Mouse (Mus musculus) limb, embryonic 14.5 days (tissue): ENCODE measurements around the gene Fam120a. TPM values are rescaled to one million over a fixed set of nuclear protein-coding genes. Genes with fewer than 3 reads are reported as not detected.

Source experiments
- ATAC-seq: fragments of 200-750 bp; cut with Nextera tagmentation; 2 replicates; pipeline ENCODE4 v1.8.0; 2017; ENCODE audit warnings: low read depth, moderate number of reproducible peaks, moderate TSS enrichment; ENCODE audit not compliant: low FRiP score
- DNase-seq: peaks from one replicate; pipeline ENCODE4 v3.0.0-alpha.2; 2015; ENCODE audit warnings: low spot score
- H3K27ac ChIP-seq: fragments of 300-500 bp; sonication (generic); replicated peaks from 2 replicates; pipeline ENCODE4 v1.5.1; 2014; ENCODE audit warnings: low read depth, mild to moderate bottlenecking, low read length, moderate library complexity, mixed read lengths
- H3K27me3 ChIP-seq: fragments of 300-500 bp; sonication (generic); 2 replicates; pipeline ENCODE4 v1.6.1; 2014; ENCODE audit warnings: low read length, mixed read lengths; ENCODE audit not compliant: control insufficient read depth, insufficient read depth
- H3K36me3 ChIP-seq: fragments of 300-500 bp; sonication (generic); 2 replicates; pipeline ENCODE4 v1.6.1; 2014; ENCODE audit warnings: mild to moderate bottlenecking, low read length, moderate library complexity, mixed read lengths; ENCODE audit not compliant: control insufficient read depth, insufficient read depth
- H3K4me1 ChIP-seq: fragments of 300-500 bp; sonication (generic); 2 replicates; pipeline ENCODE4 v1.6.1; 2014; ENCODE audit warnings: antibody characterized with exemption, low read length, mixed read lengths; ENCODE audit not compliant: control insufficient read depth, insufficient read depth
- H3K4me2 ChIP-seq: fragments of 300-500 bp; sonication (generic); replicated peaks from 2 replicates; pipeline ENCODE4 v1.6.1; 2014; ENCODE audit warnings: low read depth, mild to moderate bottlenecking, low read length, moderate library complexity; ENCODE audit not compliant: severe bottlenecking
- H3K4me3 ChIP-seq: fragments of 300-500 bp; sonication (generic); replicated peaks from 2 replicates; pipeline ENCODE4 v1.5.1; 2014; ENCODE audit warnings: low read length
- H3K9ac ChIP-seq: fragments of 300-500 bp; sonication (generic); 2 replicates; pipeline ENCODE4 v1.6.1; 2014; ENCODE audit warnings: mild to moderate bottlenecking, low read depth, low read length, moderate library complexity; ENCODE audit not compliant: severe bottlenecking
- H3K9me3 ChIP-seq: fragments of 300-500 bp; sonication (generic); 2 replicates; pipeline ENCODE4 v1.6.1; 2016; ENCODE audit warnings: low read length; ENCODE audit not compliant: control insufficient read depth
- POLR2A ChIP-seq: fragments of 200-500 bp; IDR thresholded peaks from 2 replicates; pipeline ENCODE4 v1.8.0; 2012; ENCODE audit warnings: inconsistent platforms, mild to moderate bottlenecking, moderate library complexity, borderline replicate concordance; ENCODE audit not compliant: insufficient read depth, insufficient read length; ENCODE audit errors: extremely low read depth
- WGBS: fragments of 180-500 bp; shearing (Covaris S2); extraction: QIAGEN DNeasy Blood & Tissue Kit; methylation state at CpG from one replicate; pipeline ENCODE4 v1.1.7; 2014; 5-methylcytosine and 5-hydroxymethylcytosine counted together
- polyA plus RNA-seq, 2 experiments: library from polyadenylated mRNA; depleted of rRNA in 1 of 2; stranded (reverse) in 1 of 2; unstranded in 1 of 2; fragments of >200 nt; fragmentation: Nextera tagmentation in 1 of 2; extraction: Ambion mirVana in 1 of 2; gene quantifications; 2 replicates each; pipeline versions ENCODE4 v1.2.1 to v1.2.3; 2012 to 2014

The Fam120a gene
- polyA plus RNA-seq (2012; rRNA removed), result 104 and 111 TPM in 2 replicates
- polyA plus RNA-seq (2014; fragmentation: Nextera tagmentation; extraction: Ambion mirVana), result 37.1 and 37.6 TPM in 2 replicates

DNA sequence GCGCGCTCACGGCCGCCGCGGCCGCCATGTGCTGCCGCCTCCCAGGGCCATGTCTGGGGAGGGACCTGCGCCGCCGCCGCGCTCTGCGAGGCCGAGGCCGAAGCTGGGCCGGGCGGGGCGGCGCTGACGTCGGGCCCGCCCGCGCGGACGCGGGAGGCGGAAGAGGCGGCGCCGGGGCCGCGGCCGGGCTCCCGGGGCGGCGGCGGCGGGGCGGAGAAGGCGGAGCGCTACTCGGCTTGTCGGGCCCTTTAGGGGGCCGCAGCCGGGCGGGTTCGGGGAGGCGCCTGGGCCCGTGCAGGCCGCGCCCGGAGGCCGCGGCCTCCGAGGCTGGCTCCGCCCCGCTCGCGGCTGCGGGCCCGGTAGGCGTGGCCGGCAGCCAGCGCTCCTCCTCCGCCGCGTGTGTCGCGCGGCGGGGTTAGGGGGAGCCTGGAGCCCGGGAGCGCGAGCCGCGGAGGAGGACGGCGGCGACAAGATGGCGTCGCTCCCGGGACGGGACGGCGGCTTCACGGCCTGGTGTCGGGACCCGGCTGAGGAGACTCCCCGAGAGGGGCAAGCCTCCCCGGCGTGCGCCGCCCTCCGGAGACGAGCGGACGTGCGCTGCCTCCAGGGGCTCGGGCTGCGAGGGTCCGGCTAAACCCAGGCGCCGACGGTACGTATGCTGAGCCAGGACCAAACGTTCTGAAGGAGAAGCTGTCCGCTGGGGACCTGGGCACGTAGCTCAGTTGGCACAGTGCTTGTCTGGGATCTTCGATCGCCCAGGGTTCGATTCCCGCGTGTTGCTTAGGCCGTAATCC lies at the start of gene Fam120a:
Gene Fam120a (minus strand): TSS at position 62 of the 794 bp plus-strand sequence.
- no peaks in the 10 kb centered on the region for H3K27me3 ChIP-seq
- peak within 1 kb of the TSS; percentile 95 for H3K27ac ChIP-seq
- H3K9me3 ChIP-seq, result no peaks in the 10 kb centered on the region
- H3K9ac ChIP-seq, result peak within 1 kb of the TSS; percentile 94
- no peaks in the 10 kb centered on the region for H3K36me3 ChIP-seq
- peak within 1 kb of the TSS; percentile 88 for H3K4me3 ChIP-seq
- under 1% methylated on average over 35 of the region's 116 CpGs for WGBS
- H3K4me2 ChIP-seq, result peak within 1 kb of the TSS; percentile 93
- peaks cover 15% of the 10 kb centered on the region for H3K4me1 ChIP-seq
- peak; percentile 81 for DNase-seq
- ATAC-seq, result peak; percentile 83
- peak; percentile 64; the same call in 1 of the 2 replicates for TF ChIP-seq POLR2A

DNA sequence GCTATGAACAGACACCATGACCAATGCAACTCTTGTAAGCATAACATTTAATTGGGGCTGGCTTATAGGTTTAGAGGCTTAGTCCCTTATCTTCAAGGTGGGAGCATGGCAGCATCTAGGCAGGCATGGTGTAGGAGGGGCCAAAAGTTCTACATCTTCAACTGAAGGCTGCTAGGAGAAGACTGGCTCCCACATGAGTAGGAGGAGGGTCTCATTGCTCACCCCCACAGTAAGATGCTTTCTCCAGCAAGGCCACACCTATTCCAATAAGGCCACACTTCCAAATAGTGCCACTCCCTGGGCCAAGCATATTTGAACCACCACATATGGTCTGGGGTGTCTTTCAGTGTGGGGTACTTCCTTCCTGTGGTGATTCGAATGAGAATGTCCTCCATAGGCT lies 49.6 kb upstream of the Fam120a start:
- Histone ChIP-seq H3K4me3 (no peak overlapping the region), H3K4me2 (no peak overlapping the region), H3K9me3 (no peaks in the 10 kb centered on the region), H3K36me3 (no peaks in the 10 kb centered on the region), H3K27me3 (no peaks in the 10 kb centered on the region), H3K9ac (no peak overlapping the region), H3K27ac (no peak overlapping the region), H3K4me1 (peaks cover 15% of the 10 kb centered on the region)
- no peak for ATAC-seq
- WGBS, result 91% methylated on average over 1 of the region's 1 CpGs
- no peak for DNase-seq
- TF ChIP-seq POLR2A, result no peak

DNA sequence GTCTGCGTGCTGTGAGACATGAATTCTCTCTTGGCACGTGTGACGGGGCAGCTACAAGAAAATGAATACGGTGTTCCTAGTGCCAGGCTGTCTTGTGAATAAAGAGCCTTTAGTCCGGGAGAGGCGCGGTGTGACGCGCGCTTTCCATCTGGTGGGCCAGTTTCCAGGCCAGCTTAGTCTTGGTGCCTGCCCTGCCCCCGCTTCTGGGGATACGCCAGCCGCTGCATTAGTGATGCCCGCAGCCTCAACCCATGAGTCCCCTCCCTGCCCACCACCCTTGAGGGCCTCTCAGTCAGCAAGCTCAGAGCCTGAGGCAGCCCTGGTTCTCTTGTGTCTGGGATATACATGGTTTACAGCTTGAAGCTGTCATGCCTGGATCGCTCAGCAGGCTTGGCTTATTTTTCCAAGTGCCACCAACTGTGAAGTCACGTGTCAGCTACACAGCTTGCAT lies 48.5 kb upstream of the Fam120a start:
- H3K27me3 ChIP-seq, result no peaks in the 10 kb centered on the region
- 2% methylated on average over 16 of the region's 16 CpGs for WGBS
- 0 out of 2 replicates have a peak, but pooled peaks have one; percentile 25 for TF ChIP-seq POLR2A
- peak; percentile 87 for ATAC-seq
- peak overlapping the region; percentile 48 for H3K9ac ChIP-seq
- no peaks in the 10 kb centered on the region for H3K9me3 ChIP-seq
- H3K4me1 ChIP-seq, result peaks cover 15% of the 10 kb centered on the region
- H3K4me3 ChIP-seq, result peak overlapping the region; percentile 27
- peak overlapping the region; percentile 60 for H3K4me2 ChIP-seq
- no peaks in the 10 kb centered on the region for H3K36me3 ChIP-seq
- DNase-seq, result peak; percentile 91
- H3K27ac ChIP-seq, result peak overlapping the region; percentile 96

DNA sequence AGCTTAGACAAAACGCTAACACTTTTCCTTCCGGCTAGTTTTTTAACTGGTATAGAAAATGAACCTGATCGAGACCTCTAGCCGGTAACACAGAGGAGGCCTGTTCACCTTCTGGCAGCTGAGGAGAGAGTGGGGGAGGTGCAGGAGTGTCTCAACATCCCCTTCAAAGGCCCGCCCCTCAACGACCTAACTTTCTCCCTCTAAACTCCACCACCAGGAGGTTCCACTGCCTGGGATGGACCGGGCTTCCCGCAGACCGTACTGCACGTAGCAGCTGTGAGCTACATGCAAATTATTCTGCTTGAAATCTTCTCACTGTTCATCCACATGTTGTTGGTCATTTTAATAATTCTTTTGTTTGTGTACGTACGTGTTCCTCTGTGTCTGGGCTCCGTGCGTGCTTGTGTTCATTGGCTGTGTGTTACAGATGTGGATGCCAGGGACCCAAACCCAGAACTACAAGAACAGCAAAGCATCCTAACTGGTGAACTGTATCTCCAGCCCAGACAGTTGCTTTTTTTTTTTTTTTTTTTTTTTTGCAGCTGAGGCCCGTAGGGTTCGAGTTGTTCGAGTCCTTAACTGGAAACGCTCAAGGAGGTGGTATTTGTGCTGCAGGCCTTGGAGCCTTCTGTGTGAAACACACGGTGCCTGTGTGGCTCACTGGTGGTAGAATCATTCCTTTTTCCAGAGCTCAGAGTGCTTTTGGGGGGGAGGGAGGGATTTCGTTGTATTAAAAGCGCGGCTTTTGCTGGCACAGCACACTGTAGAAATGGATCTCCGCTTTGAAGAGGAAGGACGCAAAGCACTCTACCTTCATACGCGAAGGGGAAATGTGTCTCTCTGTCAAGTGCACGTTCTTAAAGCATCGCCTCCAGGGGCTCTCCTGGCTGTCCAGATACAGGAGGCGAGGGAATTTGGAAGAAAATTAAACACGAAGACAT lies 47.8 kb upstream of the Fam120a start:
- H3K27ac ChIP-seq, result peak overlapping the region; percentile 96
- ATAC-seq, result peak; percentile 71
- 3% methylated on average over 30 of the region's 30 CpGs for WGBS
- TF ChIP-seq POLR2A, result 0 out of 2 replicates have a peak, but pooled peaks have one; percentile 22
- peak overlapping the region; percentile 60 for H3K4me2 ChIP-seq
- no peaks in the 10 kb centered on the region for H3K27me3 ChIP-seq
- DNase-seq, result peak; percentile 75
- no peaks in the 10 kb centered on the region for H3K9me3 ChIP-seq
- H3K9ac ChIP-seq, result peak overlapping the region; percentile 48
- peaks cover 15% of the 10 kb centered on the region for H3K4me1 ChIP-seq
- no peaks in the 10 kb centered on the region for H3K36me3 ChIP-seq
- H3K4me3 ChIP-seq, result peak overlapping the region; percentile 27
